Mouse (Mus musculus): ENCODE measurements around the gene Nudt8. TPM values are rescaled to one million over a fixed set of nuclear protein-coding genes. Genes with fewer than 3 reads are reported as not detected.
"Not testable (repeated sequence)": the region's sequence is repeated elsewhere in the genome, so short reads cannot be mapped to it uniquely, and the experiment has no call there.

Gene Nudt8
- total RNA-seq, 2 experiments from 2014 or later = 9.7 to 11.2 TPM

- intact Hi-C loops (cut with DNase I) = no loop called here
Observed at GRCm38 (mm10) chr19:4004331-4004730, 4.0 kb downstream of the Nudt8 start.

DNA sequence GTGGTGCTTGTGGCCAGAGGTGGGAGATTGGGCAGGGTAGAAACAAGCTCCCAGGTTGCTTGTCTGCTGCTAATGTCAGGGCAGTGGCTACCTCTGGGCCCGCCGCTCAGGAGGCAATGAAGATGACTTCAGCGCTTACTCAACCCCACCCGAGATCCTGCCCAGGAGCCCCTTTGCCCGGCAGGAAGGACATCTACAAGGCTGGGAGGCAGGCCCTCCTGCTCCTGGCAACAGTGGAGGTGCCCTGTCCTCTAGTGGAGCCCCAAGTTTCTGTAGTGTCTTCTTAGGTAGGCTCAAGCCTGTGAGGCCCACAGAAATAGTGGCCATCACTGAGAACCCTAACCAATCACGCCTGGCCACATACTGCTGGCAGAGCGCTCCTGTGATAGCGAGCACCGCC lies 4.7 kb downstream of the Nudt8 start:
- intact Hi-C loops (cut with DNase I) = no loop called here
- DNase-seq (ENCODE audit: extremely low spot score in 1 of 2, low spot score in 2 of 2) = no peak

More at GRCm38 (mm10) chr19:4004331-4004730, 4.0 kb downstream of the Nudt8 start:
- peak in 1 of 2 experiments; percentile 29 for DNase-seq (ENCODE audit: extremely low spot score in 1 of 2, low spot score in 2 of 2)

DNA sequence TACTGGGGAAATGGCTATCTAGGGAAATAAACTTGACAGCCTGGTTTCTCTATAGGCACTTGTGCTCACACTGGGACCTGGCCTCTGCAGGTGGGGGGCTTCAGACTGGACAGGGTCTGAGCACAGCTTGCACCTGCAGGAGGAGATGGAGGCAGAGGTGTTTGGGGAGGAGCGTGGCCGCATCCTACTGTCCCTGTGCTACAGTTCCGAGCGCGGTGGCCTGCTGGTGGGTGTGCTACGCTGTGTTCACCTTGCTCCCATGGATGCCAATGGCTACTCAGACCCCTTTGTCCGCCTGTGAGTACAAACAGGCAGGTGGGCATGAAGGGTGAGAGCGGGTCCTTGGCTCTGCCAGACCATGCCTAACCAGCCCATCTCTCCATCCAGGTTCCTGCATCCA lies 5.6 kb downstream of the Nudt8 start:
- intact Hi-C loops (cut with DNase I) = no loop called here

DNA sequence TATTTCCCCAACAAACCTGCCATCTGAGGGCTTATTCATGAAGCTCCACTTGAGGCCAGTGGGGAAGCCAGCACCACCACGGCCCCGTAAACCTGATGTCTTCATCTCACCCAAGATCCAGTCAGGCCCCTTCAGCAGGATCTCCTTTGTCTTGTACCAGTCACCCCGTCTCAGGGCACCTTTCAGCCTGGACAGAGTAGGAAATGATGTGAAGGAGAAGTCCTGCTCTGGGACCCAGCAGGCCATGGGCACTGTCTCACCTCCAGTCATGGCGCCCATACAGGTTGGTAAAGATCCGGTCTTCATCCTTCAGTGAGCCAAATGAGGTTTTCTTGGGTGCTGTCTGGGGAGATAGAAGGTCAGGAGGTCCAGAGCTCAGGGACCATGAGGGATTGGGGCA lies 10.7 kb downstream of the Nudt8 start:
- intact Hi-C loops (cut with DNase I) = loop anchor here (10.0 kb wide), 1 partner anchor 214 kb away; no protein-coding TSS in a partner anchor
- no peak for DNase-seq (ENCODE audit: extremely low spot score in 1 of 2, low spot score in 2 of 2)

More for the DNA sequence above, 5.6 kb downstream of the Nudt8 start:
- DNase-seq (ENCODE audit: extremely low spot score in 1 of 2, low spot score in 2 of 2) = no peak

GRCm38 (mm10) chr19:4012432-4013022 lies 12.1 kb downstream of the Nudt8 start, which contains the start of gene Ndufv1:
Gene Ndufv1, minus strand, starts transcription at chr19:4012806.
- intact Hi-C loops (cut with DNase I) = loop anchor here (2.0 to 10.0 kb wide), 2 partner anchors 66 to 212 kb away; no protein-coding TSS in a partner anchor
- peak; percentile 97 to 99 for DNase-seq (ENCODE audit: extremely low spot score in 1 of 2, low spot score in 2 of 2)

- no peak for DNase-seq (ENCODE audit: extremely low spot score in 1 of 2, low spot score in 2 of 2)
- intact Hi-C loops (cut with DNase I) = loop anchor here (2.0 to 10.0 kb wide), 2 partner anchors 66 to 212 kb away; no protein-coding TSS in a partner anchor
Observed at GRCm38 (mm10) chr19:4013066-4013465, 12.7 kb downstream of the Nudt8 start.

GRCm38 (mm10) chr19:4014802-4015201 lies 14.4 kb downstream of the Nudt8 start:
- DNase-seq (ENCODE audit: extremely low spot score in 1 of 2, low spot score in 2 of 2) = no peak
- intact Hi-C loops (cut with DNase I) = loop anchor here (5.0 to 10.0 kb wide), 2 partner anchors 210 to 297 kb away; no protein-coding TSS in a partner anchor

DNA sequence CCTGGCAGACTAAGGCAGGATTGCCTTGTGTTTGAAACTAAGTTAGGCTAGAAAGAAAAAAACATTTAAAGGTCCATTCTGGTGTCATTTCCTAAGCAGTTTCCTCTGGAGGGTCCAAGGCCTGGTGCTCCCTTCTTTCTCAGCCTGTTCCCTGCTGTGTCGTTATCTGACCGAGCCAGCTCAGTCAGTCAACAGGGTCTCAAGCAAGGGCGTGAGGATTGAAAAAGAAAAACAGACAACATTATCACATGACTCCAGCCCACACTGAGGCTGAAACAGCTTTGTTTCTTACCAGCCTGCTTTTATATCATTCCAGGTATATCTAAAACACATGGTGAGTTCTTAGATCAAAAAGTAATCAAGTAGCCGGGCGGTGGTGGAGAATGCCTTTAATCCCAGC lies 15.3 kb downstream of the Nudt8 start:
- intact Hi-C loops (cut with DNase I) = loop anchor here (5.0 to 10.0 kb wide), 2 partner anchors 209 to 297 kb away; no protein-coding TSS in a partner anchor

GRCm38 (mm10) chr19:4017921-4018587 lies 17.7 kb downstream of the Nudt8 start:
- DNase-seq (ENCODE audit: extremely low spot score in 1 of 2, low spot score in 2 of 2) = no peak
- intact Hi-C loops (cut with DNase I) = loop anchor here (5.0 to 10.0 kb wide), 2 partner anchors 207 to 294 kb away; no protein-coding TSS in a partner anchor

More for the DNA sequence above, 15.3 kb downstream of the Nudt8 start:
- DNase-seq (ENCODE audit: extremely low spot score in 1 of 2, low spot score in 2 of 2) = no peak

GRCm38 (mm10) chr19:4018743-4019583 lies 18.6 kb downstream of the Nudt8 start:
- DNase-seq (ENCODE audit: extremely low spot score in 1 of 2, low spot score in 2 of 2) = peak; percentile 81 to 87
- intact Hi-C loops (cut with DNase I) = loop anchor here (5.0 to 10.0 kb wide), 2 partner anchors 206 to 293 kb away; no protein-coding TSS in a partner anchor

DNA sequence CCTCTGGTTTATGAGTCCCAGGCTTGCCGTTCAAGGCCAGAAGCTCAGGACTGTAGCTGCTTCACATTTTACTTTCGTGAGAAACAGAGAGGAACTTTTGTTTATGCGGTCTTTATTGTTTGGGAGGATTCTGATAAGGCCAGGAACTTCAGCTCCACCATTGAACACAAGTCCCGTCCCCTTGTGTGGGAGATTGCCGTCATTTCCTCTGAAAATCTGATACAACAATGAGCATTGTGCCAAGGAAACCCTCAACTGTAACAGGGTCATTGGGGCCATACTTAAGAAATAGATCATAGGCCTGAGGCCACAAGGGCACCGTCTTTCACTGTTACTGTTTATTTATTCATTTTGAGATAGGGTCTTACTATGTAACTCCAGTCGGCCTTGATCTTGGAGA lies 22.8 kb downstream of the Nudt8 start:
- no peak for DNase-seq (ENCODE audit: extremely low spot score in 1 of 2, low spot score in 2 of 2)
- intact Hi-C loops (cut with DNase I) = no loop called here

DNA sequence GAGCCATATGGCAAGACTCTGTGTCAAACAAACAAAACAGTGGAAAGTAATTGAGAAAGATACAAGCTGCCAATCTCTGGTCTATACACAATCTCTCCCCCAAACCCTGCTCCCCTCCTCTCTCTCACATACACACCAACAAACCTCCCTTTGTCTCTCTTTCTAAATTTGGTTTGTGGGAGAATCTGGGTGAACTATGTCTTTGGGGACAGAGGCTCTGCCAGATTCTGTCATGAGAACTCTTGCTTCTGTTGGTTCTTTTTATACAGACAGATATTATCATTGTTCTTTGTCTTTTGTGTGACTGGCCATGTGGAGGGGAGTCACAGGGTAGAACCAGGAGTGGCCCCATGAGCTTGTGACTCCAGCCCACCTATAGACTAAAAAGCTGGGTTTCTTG lies 27.2 kb downstream of the Nudt8 start:
- intact Hi-C loops (cut with DNase I) = no loop called here
- DNase-seq (ENCODE audit: extremely low spot score in 1 of 2, low spot score in 2 of 2) = no peak

- intact Hi-C loops (cut with DNase I) = no loop called here
- DNase-seq (ENCODE audit: extremely low spot score in 1 of 2, low spot score in 2 of 2) = no peak
Observed at GRCm38 (mm10) chr19:4032668-4033067, 32.3 kb downstream of the Nudt8 start.

GRCm38 (mm10) chr19:4033298-4033697 lies 32.9 kb downstream of the Nudt8 start:
- intact Hi-C loops (cut with DNase I) = no loop called here
- DNase-seq (ENCODE audit: extremely low spot score in 1 of 2, low spot score in 2 of 2) = no peak

GRCm38 (mm10) chr19:4033742-4034141 lies 33.4 kb downstream of the Nudt8 start:
- no peak for DNase-seq (ENCODE audit: extremely low spot score in 1 of 2, low spot score in 2 of 2)
- intact Hi-C loops (cut with DNase I) = no loop called here

DNA sequence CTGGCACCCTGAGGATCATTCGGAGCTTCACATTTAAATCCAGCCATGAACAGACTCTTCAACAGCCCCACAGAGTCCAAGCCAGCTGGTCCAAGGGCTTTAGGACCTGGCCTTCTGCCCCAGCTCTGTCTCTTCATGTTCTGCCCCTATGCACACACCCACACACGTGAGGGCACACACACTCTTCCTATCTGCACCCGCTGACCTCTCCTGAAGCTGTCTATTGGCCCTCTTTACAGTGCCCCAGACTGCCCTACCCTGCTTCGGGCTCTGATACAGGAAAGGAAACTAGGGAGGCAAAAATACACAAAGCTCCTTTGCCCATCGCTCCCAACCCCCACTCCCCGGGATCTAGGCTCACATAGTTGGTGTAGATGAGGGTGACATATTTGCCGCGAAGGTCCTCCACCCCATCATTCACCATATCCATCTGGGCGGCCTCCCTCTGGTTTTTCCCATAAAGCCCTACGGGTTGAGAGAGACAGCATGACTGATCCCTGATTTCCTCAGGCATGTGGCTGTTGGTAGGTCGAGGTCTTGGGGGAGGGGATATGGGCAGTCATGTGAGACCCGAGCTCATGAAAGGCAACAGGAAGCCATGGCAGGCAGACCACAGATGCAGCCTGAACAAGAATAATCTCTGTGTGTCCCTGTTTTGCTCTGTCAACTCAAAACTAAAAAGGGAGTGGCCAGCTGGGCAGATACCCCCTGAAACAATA lies 36.1 kb downstream of the Nudt8 start:
- no peak for DNase-seq (ENCODE audit: extremely low spot score in 1 of 2, low spot score in 2 of 2)
- intact Hi-C loops (cut with DNase I) = no loop called here

DNA sequence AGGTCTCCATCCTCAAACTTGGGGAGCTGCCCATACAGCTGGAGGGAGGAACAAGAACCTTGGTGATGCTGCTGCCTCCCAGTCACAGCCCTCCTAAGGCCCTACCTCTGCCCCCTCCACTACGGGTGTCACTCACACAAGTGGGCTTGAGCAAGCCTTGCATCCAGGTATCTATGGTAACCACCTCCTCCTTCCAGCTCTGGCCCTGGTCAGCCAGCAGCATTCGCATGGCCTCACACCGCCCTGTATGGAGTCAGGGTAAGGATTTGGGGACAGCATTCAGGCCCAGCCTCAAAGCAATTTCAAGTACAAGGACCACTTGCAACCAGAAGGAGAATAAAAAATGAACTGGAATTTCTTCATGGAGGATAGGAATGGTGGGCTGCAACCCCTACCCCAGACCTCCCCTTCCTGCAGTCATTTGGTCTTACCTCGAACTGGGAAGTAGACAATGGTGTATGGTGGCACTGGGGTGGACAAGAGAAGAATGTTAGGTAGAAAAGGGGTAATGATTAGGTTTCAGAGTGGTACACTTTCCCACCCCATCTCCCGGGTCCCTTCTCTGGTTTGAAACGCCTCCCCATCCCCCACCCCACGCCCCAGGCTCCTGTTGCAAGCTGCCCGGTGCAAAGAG lies 36.9 kb downstream of the Nudt8 start:
- intact Hi-C loops (cut with DNase I); DNase-seq (ENCODE audit: extremely low spot score in 1 of 2, low spot score in 2 of 2): not testable (repeated sequence)

DNA sequence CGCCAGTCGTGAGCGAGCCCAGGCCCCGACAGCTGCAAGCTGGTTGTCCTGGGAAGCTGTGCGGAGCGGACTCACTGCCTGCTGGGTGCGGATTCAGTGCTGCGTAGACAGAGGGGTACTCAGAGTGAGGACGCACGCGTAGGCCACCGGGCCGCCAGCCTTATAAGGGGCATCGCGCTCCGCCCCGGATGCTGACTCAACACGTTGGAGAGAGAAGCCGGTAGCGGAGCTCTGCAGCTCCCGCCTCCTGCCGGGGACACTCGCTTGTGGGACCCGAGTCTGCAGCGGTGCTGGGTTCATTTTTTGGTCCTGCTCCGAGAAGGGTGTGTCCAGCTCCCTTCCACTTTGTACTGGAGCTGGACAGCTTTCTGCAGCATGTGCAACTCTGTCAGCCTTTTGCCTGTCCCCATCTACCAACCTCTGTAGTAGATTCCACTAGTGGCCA lies 37.4 kb downstream of the Nudt8 start, which contains the start of gene Gstp1:
TSS of gene Gstp1 (minus strand) at position 198 of the 445 bp plus-strand sequence.
- intact Hi-C loops (cut with DNase I) = no loop called here
- DNase-seq (ENCODE audit: extremely low spot score in 1 of 2, low spot score in 2 of 2) = peak; percentile 78 to 92
